Mouse (Mus musculus) stomach, postnatal 0 days (tissue): ENCODE results near the gene Zcchc14. TPM values are rescaled to one million over a fixed set of nuclear protein-coding genes. Genes with fewer than 3 reads are reported as not detected.

Experiments used
- ATAC-seq: fragments of 200-750 bp; cut with Nextera tagmentation; 2 replicates; pipeline ENCODE4 v1.8.0; 2017; ENCODE audit not compliant: low FRiP score, low TSS enrichment
- DNase-seq: peaks from one replicate; pipeline ENCODE4 v3.0.0-alpha.2; 2016; ENCODE audit warnings: low spot score
- H3K27ac ChIP-seq: fragments of 300-500 bp; sonication (generic); replicated peaks from 2 replicates; pipeline ENCODE4 v1.5.1; 2014; ENCODE audit warnings: mild to moderate bottlenecking, control low read depth
- H3K27me3 ChIP-seq: fragments of 300-500 bp; sonication (generic); 2 replicates; pipeline ENCODE4 v1.6.1; 2014; ENCODE audit warnings: low read length; ENCODE audit not compliant: control insufficient read depth, insufficient read depth
- H3K36me3 ChIP-seq: fragments of 300-500 bp; sonication (generic); 2 replicates; pipeline ENCODE4 v1.6.1; 2014; ENCODE audit warnings: low read length, mixed read lengths; ENCODE audit not compliant: control insufficient read depth, insufficient read depth
- H3K4me1 ChIP-seq: fragments of 300-500 bp; sonication (generic); replicated peaks from 2 replicates; pipeline ENCODE4 v1.6.1; 2014; ENCODE audit warnings: antibody characterized with exemption; ENCODE audit not compliant: control insufficient read depth, insufficient read depth
- H3K4me2 ChIP-seq: fragments of 300-500 bp; sonication (generic); replicated peaks from 2 replicates; pipeline ENCODE4 v1.6.1; 2014; ENCODE audit warnings: low read depth, mild to moderate bottlenecking, control low read depth, moderate library complexity
- H3K4me3 ChIP-seq: fragments of 300-500 bp; sonication (generic); 2 replicates; pipeline ENCODE4 v1.5.1; 2014; ENCODE audit warnings: low read depth, low read length, control low read depth
- H3K9ac ChIP-seq: fragments of 300-500 bp; sonication (generic); 2 replicates; pipeline ENCODE4 v1.6.1; 2014; ENCODE audit warnings: mild to moderate bottlenecking, low read length, control low read depth, mixed read lengths
- H3K9me3 ChIP-seq: fragments of 300-500 bp; sonication (generic); 2 replicates; pipeline ENCODE4 v1.6.1; 2016; ENCODE audit warnings: low read length; ENCODE audit not compliant: control insufficient read depth
- CTCF ChIP-seq: IDR thresholded peaks from 2 replicates; pipeline ENCODE4 v1.5.1; 2016; ENCODE audit warnings: antibody characterized with exemption, low read depth, mild to moderate bottlenecking, moderate library complexity
- EP300 ChIP-seq: optimal IDR thresholded peaks from 2 replicates; pipeline ENCODE3; 2016; ENCODE audit warnings: antibody characterized with exemption
- WGBS: fragments of 180-500 bp; shearing (Covaris S2); extraction: QIAGEN DNeasy Blood & Tissue Kit; methylation state at CpG from one replicate; pipeline ENCODE4 v1.1.7; 2014; 5-methylcytosine and 5-hydroxymethylcytosine counted together
- polyA plus RNA-seq: library from polyadenylated mRNA; unstranded; fragments of >200 nt; fragmentation: Nextera tagmentation; extraction: Ambion mirVana; gene quantifications from 2 replicates; pipeline ENCODE4 v1.2.1, GENCODE M21; 2015

Gene Zcchc14
- polyA plus RNA-seq, 1 experiment from 2014 or later = 4.5 TPM

DNA sequence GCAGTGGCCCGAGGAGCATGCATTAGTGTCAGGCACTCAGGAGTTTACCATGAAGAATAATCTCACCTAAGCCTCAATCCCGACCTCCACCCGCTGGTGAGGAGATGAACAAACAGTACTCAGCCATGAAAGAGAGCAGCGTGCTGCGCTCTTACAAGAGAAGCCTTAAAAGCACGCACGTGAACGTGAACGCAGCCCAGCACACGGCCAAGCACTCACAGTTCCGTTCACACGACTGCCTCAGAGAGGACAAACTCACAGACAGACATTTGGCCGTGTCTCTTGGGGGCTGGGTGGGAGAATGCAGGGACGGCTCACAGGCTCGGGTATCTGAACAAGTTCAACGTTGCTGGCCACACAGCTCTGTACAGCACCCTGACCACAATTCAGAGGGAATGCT lies 4.2 kb downstream of the Zcchc14 start:
- TF ChIP-seq CTCF (no peak), EP300 (no peak)
- H3K4me3 ChIP-seq = no peak overlapping the region
- WGBS = 43% methylated on average over 16 of the region's 16 CpGs
- H3K9ac ChIP-seq = no peak overlapping the region
- no peak overlapping the region for H3K27ac ChIP-seq
- no peak for DNase-seq
- H3K4me1 ChIP-seq = peaks cover 8% of the 10 kb centered on the region
- no peak for ATAC-seq
- H3K36me3 ChIP-seq = no peaks in the 10 kb centered on the region
- peak overlapping the region; percentile 8; the same call in 1 of the 2 replicates for H3K4me2 ChIP-seq
- no peaks in the 10 kb centered on the region for H3K27me3 ChIP-seq
- no peaks in the 10 kb centered on the region for H3K9me3 ChIP-seq

DNA sequence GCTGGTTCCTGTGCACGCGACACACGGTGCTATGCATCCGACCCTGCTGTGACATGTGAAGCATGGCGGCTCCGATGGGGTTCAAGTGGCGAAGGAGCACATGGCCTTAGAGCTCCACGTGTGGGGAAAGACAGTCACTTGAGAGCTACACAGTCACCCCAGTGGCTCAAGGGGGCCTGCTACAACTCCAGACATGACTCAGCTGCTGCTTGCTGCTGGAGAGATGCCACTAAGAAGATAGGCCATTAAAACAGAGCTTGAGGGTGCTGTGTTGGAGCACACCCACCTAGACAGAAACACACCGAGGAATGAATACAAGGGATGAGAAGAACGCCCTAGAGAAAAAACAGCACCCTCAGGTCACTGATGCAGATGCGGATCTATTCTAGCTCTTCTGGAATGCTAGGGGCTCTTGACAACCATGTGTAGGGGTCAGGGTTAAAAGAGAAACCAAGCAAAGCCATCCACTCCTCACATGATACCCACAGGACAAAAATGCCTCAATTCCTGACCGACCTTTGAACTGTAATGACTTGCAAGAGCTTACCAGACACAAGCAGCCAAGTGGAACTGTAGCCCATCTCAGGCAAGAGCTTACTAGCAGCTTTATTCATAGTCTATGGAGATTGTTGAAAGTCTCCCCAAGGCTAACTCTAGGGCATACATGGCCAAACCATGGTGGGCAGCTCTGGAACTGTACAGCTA lies 5.0 kb downstream of the Zcchc14 start:
- H3K9me3 ChIP-seq = no peaks in the 10 kb centered on the region
- TF ChIP-seq EP300 = no peak
- TF ChIP-seq CTCF = no peak
- ATAC-seq = no peak
- 73% methylated on average over 12 of the region's 12 CpGs for WGBS
- no peaks in the 10 kb centered on the region for H3K27me3 ChIP-seq
- no peak overlapping the region for H3K4me2 ChIP-seq
- no peaks in the 10 kb centered on the region for H3K36me3 ChIP-seq
- no peak overlapping the region for H3K9ac ChIP-seq
- no peak for DNase-seq
- no peak overlapping the region for H3K27ac ChIP-seq
- H3K4me3 ChIP-seq = no peak overlapping the region
- peaks cover 8% of the 10 kb centered on the region for H3K4me1 ChIP-seq

DNA sequence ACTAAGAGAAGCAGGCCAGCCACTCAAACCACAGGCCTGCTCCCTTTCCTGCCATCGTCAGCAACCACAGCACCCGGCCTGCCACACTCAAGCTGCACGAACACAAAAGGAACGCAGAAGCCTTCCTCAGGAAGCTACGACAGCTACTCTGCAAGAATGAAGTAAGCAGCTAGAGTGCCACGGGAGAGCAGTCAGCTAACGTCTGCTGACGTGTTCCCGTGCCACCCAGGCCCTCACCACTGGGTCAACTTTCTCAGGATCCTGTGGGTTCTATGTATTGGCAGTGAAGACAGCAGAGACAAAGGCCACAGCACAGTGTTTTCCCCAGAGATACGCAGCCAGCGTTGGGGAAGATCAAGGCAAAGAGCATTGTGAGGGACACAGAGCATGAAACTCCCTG lies 9.3 kb downstream of the Zcchc14 start:
- Histone ChIP-seq H3K27me3 (no peaks in the 10 kb centered on the region), H3K9me3 (no peaks in the 10 kb centered on the region), H3K36me3 (no peaks in the 10 kb centered on the region), H3K4me3 (no peak overlapping the region), H3K4me2 (no peak overlapping the region), H3K27ac (peak overlapping the region; percentile 30; the same call in 1 of the 2 replicates), H3K4me1 (no peaks in the 10 kb centered on the region), H3K9ac (no peak overlapping the region)
- ATAC-seq (no peak), DNase-seq (no peak)
- 63% methylated on average over 11 of the region's 11 CpGs for WGBS
- TF ChIP-seq CTCF = no peak
- no peak for TF ChIP-seq EP300

DNA sequence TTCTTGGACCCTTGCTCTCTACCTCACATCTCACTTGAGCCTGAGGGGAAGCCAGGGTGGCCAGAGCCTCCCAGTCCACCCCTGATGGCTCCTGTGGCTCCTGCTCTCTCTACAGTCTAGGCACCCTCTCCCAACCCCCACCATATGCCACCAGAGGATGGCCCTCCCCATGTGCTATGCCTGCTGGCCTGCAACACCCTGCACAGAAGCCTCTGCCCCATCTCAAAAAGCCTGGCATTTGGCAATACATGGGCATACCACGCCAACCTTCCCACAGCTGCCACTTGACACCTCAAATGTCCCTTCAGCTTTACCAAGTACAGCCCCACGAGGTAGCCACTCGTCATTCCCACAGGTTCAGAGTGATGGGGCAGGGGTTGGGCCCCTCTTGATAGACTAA lies 9.9 kb downstream of the Zcchc14 start:
- Histone ChIP-seq H3K36me3 (no peaks in the 10 kb centered on the region), H3K9ac (no peak overlapping the region), H3K4me1 (no peaks in the 10 kb centered on the region), H3K9me3 (no peaks in the 10 kb centered on the region), H3K4me2 (no peak overlapping the region), H3K27ac (no peak overlapping the region), H3K27me3 (no peaks in the 10 kb centered on the region), H3K4me3 (no peak overlapping the region)
- ATAC-seq (no peak), DNase-seq (no peak)
- WGBS = 68% methylated on average over 3 of the region's 3 CpGs
- TF ChIP-seq EP300 = no peak
- no peak for TF ChIP-seq CTCF

DNA sequence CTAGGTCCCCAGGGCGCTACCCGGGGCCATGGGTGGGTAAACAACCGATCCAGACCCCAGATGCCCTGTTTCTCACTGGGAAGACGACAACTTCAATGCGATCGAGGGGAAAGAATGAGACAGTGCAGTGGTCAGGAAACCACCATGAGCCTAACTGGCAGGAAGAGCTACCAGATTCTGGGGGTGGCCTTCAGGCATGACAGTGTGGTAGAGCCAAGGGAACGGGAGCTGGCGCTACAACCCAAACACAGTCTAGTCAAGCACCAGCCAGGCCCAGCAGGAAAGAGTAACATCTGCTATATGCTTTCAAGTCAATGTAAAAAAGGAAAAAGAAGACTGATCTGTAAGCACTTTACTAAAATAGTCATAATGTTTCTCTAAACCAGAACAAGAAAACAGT lies 16.5 kb downstream of the Zcchc14 start:
- TF ChIP-seq EP300 (no peak), CTCF (no peak)
- 74% methylated on average over 8 of the region's 8 CpGs for WGBS

DNA sequence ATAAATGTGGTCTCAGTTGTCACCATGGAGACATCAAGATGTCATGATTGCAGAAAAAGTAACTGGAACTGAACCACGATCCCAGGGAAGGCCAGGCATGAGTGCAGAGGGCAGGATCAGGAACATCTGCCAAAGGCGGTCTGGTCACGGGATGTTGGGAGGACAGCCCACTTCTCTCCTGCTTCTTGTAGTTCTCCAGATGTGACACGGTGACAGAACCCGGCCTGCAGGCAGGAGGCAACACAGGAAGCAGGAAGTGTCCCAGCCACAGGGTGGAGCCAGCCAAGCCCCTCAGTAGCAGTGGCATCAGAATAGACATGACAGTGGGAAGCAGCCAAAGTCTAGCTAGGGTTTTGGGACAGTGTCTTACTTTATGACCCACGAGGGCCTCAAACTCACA lies 17.2 kb downstream of the Zcchc14 start:
- Histone ChIP-seq H3K4me3 (no peak overlapping the region), H3K36me3 (no peaks in the 10 kb centered on the region), H3K9me3 (no peaks in the 10 kb centered on the region), H3K9ac (no peak overlapping the region), H3K4me1 (peaks cover 7% of the 10 kb centered on the region), H3K27ac (no peak overlapping the region), H3K27me3 (no peaks in the 10 kb centered on the region), H3K4me2 (no peak overlapping the region)
- 43% methylated on average over 6 of the region's 6 CpGs for WGBS
- TF ChIP-seq EP300 = no peak
- peak; percentile 23; the same call in 1 of the 2 replicates for TF ChIP-seq CTCF
- ATAC-seq = 0 out of 2 replicates have a peak, but pooled peaks have one; percentile 24
- DNase-seq = no peak

More for the DNA sequence above, 16.5 kb downstream of the Zcchc14 start:
- no peaks in the 10 kb centered on the region for H3K36me3 ChIP-seq
- no peak overlapping the region for H3K4me3 ChIP-seq
- H3K9me3 ChIP-seq = no peaks in the 10 kb centered on the region
- DNase-seq = no peak
- no peak overlapping the region for H3K4me2 ChIP-seq
- H3K27ac ChIP-seq = no peak overlapping the region
- H3K9ac ChIP-seq = no peak overlapping the region
- no peaks in the 10 kb centered on the region for H3K27me3 ChIP-seq
- ATAC-seq = no peak
- H3K4me1 ChIP-seq = peaks cover 7% of the 10 kb centered on the region
